Mouse (Mus musculus) stomach, embryonic 16.5 days (tissue): ENCODE measurements around the gene Eif4e1b. TPM values are rescaled to one million over a fixed set of nuclear protein-coding genes. Genes with fewer than 3 reads are reported as not detected.

Source experiments
- ATAC-seq: fragments of 200-750 bp; cut with Nextera tagmentation; 2 replicates; pipeline ENCODE4 v1.8.0; 2017; ENCODE audit warnings: moderate number of reproducible peaks, moderate TSS enrichment; ENCODE audit not compliant: insufficient read depth, low FRiP score
- H3K27ac ChIP-seq: fragments of 300-500 bp; sonication (generic); 2 replicates; pipeline ENCODE4 v1.5.1; 2014; ENCODE audit warnings: low read length
- H3K27me3 ChIP-seq: fragments of 300-500 bp; sonication (generic); 2 replicates; pipeline ENCODE4 v1.6.1; 2014; ENCODE audit warnings: low read length, control low read depth, mixed read lengths; ENCODE audit not compliant: control insufficient read depth, insufficient read depth
- H3K36me3 ChIP-seq: fragments of 300-500 bp; sonication (generic); 2 replicates; pipeline ENCODE4 v1.6.1; 2014; ENCODE audit warnings: low read length; ENCODE audit not compliant: control insufficient read depth, insufficient read depth
- H3K4me1 ChIP-seq: fragments of 300-500 bp; sonication (generic); 2 replicates; pipeline ENCODE4 v1.6.1; 2014; ENCODE audit warnings: low read length, control low read depth, mixed read lengths; ENCODE audit not compliant: control insufficient read depth, insufficient read depth
- H3K4me2 ChIP-seq: fragments of 300-500 bp; sonication (generic); 2 replicates; pipeline ENCODE4 v1.6.1; 2014; ENCODE audit warnings: low read depth, low read length, mixed read lengths
- H3K4me3 ChIP-seq: fragments of 300-500 bp; sonication (generic); replicated peaks from 2 replicates; pipeline ENCODE4 v1.5.1; 2014; ENCODE audit warnings: mild to moderate bottlenecking, low read length
- H3K9ac ChIP-seq: fragments of 300-500 bp; sonication (generic); 2 replicates; pipeline ENCODE4 v1.6.1; 2014; ENCODE audit warnings: low read length
- H3K9me3 ChIP-seq: fragments of 300-500 bp; sonication (generic); replicated peaks from 2 replicates; pipeline ENCODE4 v1.6.1; 2016; ENCODE audit warnings: low read length, control low read depth; ENCODE audit not compliant: control insufficient read depth
- WGBS: fragments of 180-500 bp; shearing (Covaris S2); extraction: QIAGEN DNeasy Blood & Tissue Kit; methylation state at CpG from one replicate; pipeline ENCODE4 v1.1.7; 2014; 5-methylcytosine and 5-hydroxymethylcytosine counted together
- polyA plus RNA-seq: library from polyadenylated mRNA; unstranded; fragments of >200 nt; fragmentation: Nextera tagmentation; extraction: Ambion mirVana; gene quantifications from 2 replicates; pipeline ENCODE4 v1.2.1, GENCODE M21; 2015

Eif4e1b gene
- polyA plus RNA-seq, 1 experiment from 2014 or later, result not detected

DNA sequence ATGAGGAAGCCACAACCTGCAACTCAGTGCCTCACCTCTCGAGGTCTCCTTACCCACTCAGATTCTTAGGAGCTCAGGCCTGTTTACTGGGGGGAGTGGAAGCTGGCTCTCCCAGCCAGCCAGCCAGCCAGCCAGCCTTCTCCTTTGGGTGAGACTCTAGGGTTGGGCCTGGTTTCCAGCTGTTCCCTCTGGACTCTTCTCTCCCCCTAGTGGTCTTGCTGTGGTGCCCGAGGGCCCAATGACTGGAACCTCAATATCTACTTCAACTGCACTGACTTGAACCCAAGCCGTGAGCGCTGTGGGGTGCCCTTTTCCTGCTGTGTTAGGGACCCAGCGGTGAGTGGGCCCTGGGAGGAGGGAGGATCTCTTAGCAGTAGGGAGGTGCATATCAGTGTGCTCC is 11.0 kb downstream of the Eif4e1b start:
- Histone ChIP-seq H3K4me1 (peaks cover 6% of the 10 kb centered on the region), H3K9me3 (no peaks in the 10 kb centered on the region), H3K4me3 (no peak overlapping the region), H3K9ac (no peak overlapping the region), H3K27me3 (no peaks in the 10 kb centered on the region; the same call in none of the 2 replicates), H3K36me3 (no peaks in the 10 kb centered on the region), H3K4me2 (no peak overlapping the region), H3K27ac (no peak overlapping the region)
- WGBS, result 37% methylated on average over 5 of the region's 5 CpGs
- ATAC-seq, result no peak

- H3K36me3 ChIP-seq, result no peaks in the 10 kb centered on the region
- no peaks in the 10 kb centered on the region for H3K9me3 ChIP-seq
- no peak overlapping the region for H3K27ac ChIP-seq
- no peak overlapping the region for H3K4me3 ChIP-seq
- no peak overlapping the region for H3K4me2 ChIP-seq
- no peaks in the 10 kb centered on the region for H3K27me3 ChIP-seq
- no peak overlapping the region for H3K9ac ChIP-seq
- WGBS, result 39% methylated on average over 4 of the region's 4 CpGs
- H3K4me1 ChIP-seq, result no peaks in the 10 kb centered on the region
- no peak for ATAC-seq
These were observed 13.6 kb downstream of the Eif4e1b start for GRCm38 (mm10) chr13:54797356-54797755.

- no peak overlapping the region for H3K4me3 ChIP-seq
These were observed 14.3 kb downstream of the Eif4e1b start for GRCm38 (mm10) chr13:54797861-54798643.

GRCm38 (mm10) chr13:54798740-54799139 is 14.9 kb downstream of the Eif4e1b start:
- no peak overlapping the region for H3K27ac ChIP-seq
- no peak overlapping the region for H3K4me3 ChIP-seq
- H3K9ac ChIP-seq, result no peak overlapping the region
- 65% methylated on average over 10 of the region's 10 CpGs for WGBS
- H3K9me3 ChIP-seq, result no peaks in the 10 kb centered on the region
- H3K4me2 ChIP-seq, result no peak overlapping the region
- ATAC-seq, result no peak
- H3K36me3 ChIP-seq, result no peaks in the 10 kb centered on the region
- no peaks in the 10 kb centered on the region for H3K4me1 ChIP-seq
- no peaks in the 10 kb centered on the region for H3K27me3 ChIP-seq

More at GRCm38 (mm10) chr13:54797861-54798643, 14.3 kb downstream of the Eif4e1b start:
- Histone ChIP-seq H3K4me1 (no peaks in the 10 kb centered on the region), H3K27me3 (no peaks in the 10 kb centered on the region), H3K4me2 (no peak overlapping the region), H3K27ac (no peak overlapping the region), H3K9me3 (no peaks in the 10 kb centered on the region), H3K36me3 (no peaks in the 10 kb centered on the region), H3K9ac (no peak overlapping the region)
- no peak for ATAC-seq
- WGBS, result 81% methylated on average over 16 of the region's 16 CpGs

- no peak for ATAC-seq
- WGBS, result 19% methylated on average over 9 of the region's 9 CpGs
- Histone ChIP-seq H3K4me3 (no peak overlapping the region), H3K27ac (no peak overlapping the region), H3K4me1 (no peaks in the 10 kb centered on the region), H3K9me3 (no peaks in the 10 kb centered on the region), H3K27me3 (no peaks in the 10 kb centered on the region), H3K36me3 (no peaks in the 10 kb centered on the region), H3K4me2 (no peak overlapping the region), H3K9ac (no peak overlapping the region)
These were observed 15.9 kb downstream of the Eif4e1b start for GRCm38 (mm10) chr13:54799701-54800100.

GRCm38 (mm10) chr13:54800206-54800605 is 16.4 kb downstream of the Eif4e1b start:
- Histone ChIP-seq H3K36me3 (no peaks in the 10 kb centered on the region), H3K27ac (no peak overlapping the region), H3K4me3 (no peak overlapping the region), H3K9me3 (no peaks in the 10 kb centered on the region), H3K4me1 (no peaks in the 10 kb centered on the region), H3K9ac (no peak overlapping the region), H3K4me2 (no peak overlapping the region), H3K27me3 (peaks cover 3% of the 10 kb centered on the region; the same call in 1 of the 2 replicates)
- 41% methylated on average over 4 of the region's 4 CpGs for WGBS
- no peak for ATAC-seq

- Histone ChIP-seq H3K27me3 (peaks cover 9% of the 10 kb centered on the region; the same call in 1 of the 2 replicates), H3K4me1 (no peaks in the 10 kb centered on the region), H3K27ac (no peak overlapping the region), H3K4me3 (no peak overlapping the region), H3K4me2 (no peak overlapping the region), H3K9me3 (no peaks in the 10 kb centered on the region), H3K36me3 (no peaks in the 10 kb centered on the region), H3K9ac (no peak overlapping the region)
- ATAC-seq, result no peak
- WGBS, result 70% methylated on average over 6 of the region's 6 CpGs
These were observed 19.2 kb downstream of the Eif4e1b start for GRCm38 (mm10) chr13:54803010-54803409.

- H3K36me3 ChIP-seq, result no peaks in the 10 kb centered on the region
- H3K27ac ChIP-seq, result no peak overlapping the region
- H3K9me3 ChIP-seq, result no peaks in the 10 kb centered on the region
- ATAC-seq, result no peak
- H3K4me1 ChIP-seq, result no peaks in the 10 kb centered on the region
- H3K4me3 ChIP-seq, result no peak overlapping the region
- H3K27me3 ChIP-seq, result peaks cover 9% of the 10 kb centered on the region; the same call in 1 of the 2 replicates
- no peak overlapping the region for H3K4me2 ChIP-seq
- WGBS, result 37% methylated on average over 21 of the region's 21 CpGs
- H3K9ac ChIP-seq, result no peak overlapping the region
These were observed 21.5 kb downstream of the Eif4e1b start for GRCm38 (mm10) chr13:54805134-54805838.

GRCm38 (mm10) chr13:54806434-54806976 is 22.7 kb downstream of the Eif4e1b start:
- no peak overlapping the region for H3K4me2 ChIP-seq
- WGBS, result 31% methylated on average over 13 of the region's 13 CpGs

More at GRCm38 (mm10) chr13:54806434-54806976, 22.7 kb downstream of the Eif4e1b start:
- no peaks in the 10 kb centered on the region for H3K4me1 ChIP-seq
- H3K27ac ChIP-seq, result no peak overlapping the region
- ATAC-seq, result no peak
- H3K9ac ChIP-seq, result no peak overlapping the region
- no peak overlapping the region for H3K4me3 ChIP-seq
- no peaks in the 10 kb centered on the region for H3K36me3 ChIP-seq
- peaks cover 9% of the 10 kb centered on the region; the same call in 1 of the 2 replicates for H3K27me3 ChIP-seq
- H3K9me3 ChIP-seq, result no peaks in the 10 kb centered on the region
